Mouse (Mus musculus) kidney, adult 2 months (tissue): Measurements from ENCODE around the gene Acsl6.

Source experiments
- CTCF ChIP-seq: fragments of 200-500 bp; conservative IDR thresholded peaks from 2 replicates; pipeline ENCODE4 v1.5.1; 2011; ENCODE audit warnings: low read depth, mild to moderate bottlenecking, control low read depth, low read length, moderate library complexity, mixed read lengths; ENCODE audit not compliant: insufficient read depth, insufficient read length
- POLR2A ChIP-seq: fragments of 200-500 bp; IDR thresholded peaks from one replicate; pipeline ENCODE4 v1.6.1; 2011; ENCODE audit warnings: low read depth, low read length, control low read depth

DNA sequence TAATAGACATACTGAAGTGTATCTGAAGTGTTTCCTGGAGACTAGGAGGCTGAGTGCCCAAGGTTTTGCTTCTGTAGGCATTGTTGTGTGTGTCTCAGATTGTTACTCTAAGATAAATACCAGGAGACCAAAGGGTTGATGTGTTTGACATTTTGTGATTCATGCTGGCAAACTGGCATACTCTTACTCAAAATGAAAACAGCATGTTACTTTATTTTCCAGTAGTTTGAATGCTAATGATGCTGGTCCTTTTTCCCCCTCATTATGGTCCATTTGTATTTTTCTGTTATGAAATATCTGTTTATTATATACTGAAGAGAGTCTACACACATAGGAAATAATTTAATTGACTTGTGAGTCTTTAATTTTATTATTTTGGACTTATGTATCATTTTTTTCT is 69.0 kb downstream of the Acsl6 start:
- TF ChIP-seq CTCF = no peak
- TF ChIP-seq POLR2A = no peak
